Mouse (Mus musculus) gastrocnemius, postnatal 4 days (tissue): Measurements from ENCODE around the gene Nipsnap2. TPM values are rescaled to one million over a fixed set of nuclear protein-coding genes. Genes with fewer than 3 reads are reported as not detected.
"Not testable (repeated sequence)": the region's sequence is repeated elsewhere in the genome, so short reads cannot be mapped to it uniquely, and the experiment has no call there.

Experiments
- DNase-seq, 2 experiments: peaks; one replicate each; pipeline ENCODE4 v3.0.0; 2021 to 2022; ENCODE audit warnings: low spot score in 2 of 2, mixed read lengths in 2 of 2
- long read RNA-seq, 2 experiments: library from polyadenylated mRNA; stranded (forward); transcript quantifications; one replicate each; pipeline ENCODE4 v2.0.0; 2021
- total RNA-seq, 2 experiments: library from RNA; stranded (reverse); gene quantifications; 2 replicates each; pipeline ENCODE4 v1.2.3; 2021

The Nipsnap2 gene
- 100 to 1,000 TPM; 348 to 363 TPM for total RNA-seq
- long read RNA-seq, experiment 1, transcript Nipsnap2-204 (3 exons, 871 nt): minor isoform, 6 of 860 reads
- long read RNA-seq, experiment 1, transcript Nipsnap2-201 (10 exons, 2,112 nt): major isoform, 806 of 860 reads
- long read RNA-seq, experiment 1, partial matches to known transcripts: 19 of 860 reads
- long read RNA-seq, experiment 1, other reads (novel, unspliced or antisense): 25 of 860 reads
- long read RNA-seq, experiment 2, transcript Nipsnap2-201 (10 exons, 2,112 nt): major isoform, 859 of 919 reads
- long read RNA-seq, experiment 2, transcript Nipsnap2-204 (3 exons, 871 nt): minor isoform, 6 of 919 reads
- long read RNA-seq, experiment 2, transcript Nipsnap2-205 (11 exons, 1,600 nt): minor isoform, 10 of 919 reads
- long read RNA-seq, experiment 2, partial matches to known transcripts: 13 of 919 reads
- long read RNA-seq, experiment 2, other reads (novel, unspliced or antisense): 31 of 919 reads

DNA sequence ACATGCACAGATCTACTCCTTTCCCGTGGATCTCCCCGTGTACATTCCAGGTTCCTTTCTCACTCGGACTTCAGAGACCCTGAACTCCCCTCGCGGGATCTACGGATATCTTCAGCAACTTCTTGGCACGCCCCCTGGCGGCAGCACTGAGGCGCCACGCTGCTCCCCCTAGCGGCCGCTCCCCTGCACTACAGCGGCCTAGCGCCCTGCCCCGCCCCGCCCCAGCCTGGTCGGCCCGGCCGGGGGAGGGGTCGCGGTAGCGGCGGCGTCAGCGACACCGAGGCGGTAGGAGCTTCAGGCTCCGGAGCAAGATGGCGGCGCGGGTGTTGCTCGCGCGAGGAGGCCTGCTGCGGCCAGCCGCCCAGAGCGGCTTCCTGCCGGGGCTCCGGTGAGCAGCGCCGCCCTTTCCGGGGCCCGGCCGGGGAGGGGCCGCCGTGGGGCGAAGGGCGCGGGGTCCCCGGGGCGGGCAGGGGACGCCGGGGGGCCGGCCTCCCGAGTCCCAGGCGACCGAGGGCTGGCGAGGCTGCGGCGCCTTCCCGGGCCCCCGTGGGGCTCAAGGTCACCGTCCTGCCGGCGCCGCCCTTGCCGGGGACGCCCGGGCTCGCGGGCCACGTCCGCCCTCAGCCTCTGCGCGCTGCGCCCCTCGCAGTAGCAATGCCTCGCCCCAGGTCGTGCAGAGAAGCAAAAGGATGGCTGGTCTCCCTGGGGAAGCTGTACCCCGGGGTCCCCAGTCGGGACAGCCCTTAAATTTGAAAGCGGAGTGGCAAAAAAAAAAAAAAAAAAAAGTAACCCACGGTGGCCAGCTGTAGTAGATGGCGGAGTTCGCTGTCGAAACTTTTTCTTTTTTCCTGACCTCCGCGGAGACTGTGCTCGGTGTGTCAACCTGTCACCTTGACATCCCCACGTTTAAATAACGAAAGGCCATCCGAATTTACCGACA lies at the start of gene Nipsnap2:
Gene Nipsnap2, plus strand, starts transcription at position 230 of the 940 bp plus-strand sequence.
- DNase-seq: peak; percentile 88 to 90

DNA sequence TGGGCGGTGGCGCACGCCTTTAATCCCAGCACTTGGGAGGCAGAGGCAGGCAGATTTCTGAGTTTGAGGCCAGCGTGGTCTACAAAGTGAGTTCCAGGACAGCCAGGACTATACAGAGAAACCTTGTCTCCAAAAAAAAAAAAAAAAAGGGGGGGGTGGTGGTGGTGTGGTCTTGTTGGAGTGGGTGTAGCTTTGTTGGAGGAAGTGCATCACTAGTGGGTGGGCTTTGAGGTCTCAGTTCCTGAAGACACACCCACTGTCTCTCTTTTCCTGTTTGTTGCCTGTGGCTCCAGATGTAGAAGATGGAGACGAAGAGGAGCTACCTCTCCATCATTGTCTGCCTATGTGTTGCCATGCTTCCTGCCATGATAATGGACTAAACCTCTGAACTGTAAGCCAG lies 39.7 kb upstream of the Nipsnap2 start:
- not testable (repeated sequence) for DNase-seq

DNA sequence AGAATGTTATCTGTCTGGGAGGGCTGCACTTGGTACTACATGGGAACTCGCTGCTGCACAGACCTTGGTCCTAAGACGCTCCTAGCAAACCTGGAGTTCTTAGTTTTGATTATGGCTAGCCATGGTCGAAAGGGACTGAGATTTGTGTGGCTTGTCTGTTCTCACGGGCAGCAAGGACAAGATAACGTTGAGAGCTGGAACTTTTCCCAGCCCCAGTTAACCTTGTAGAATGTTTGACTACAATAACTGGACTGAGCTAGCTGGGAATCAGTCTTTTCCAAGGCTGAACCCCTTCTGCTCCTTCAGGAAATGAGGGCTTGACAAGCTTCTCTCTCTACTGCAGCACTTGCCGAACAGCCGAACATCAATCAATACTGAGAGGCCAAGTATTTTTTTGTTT lies 37.2 kb upstream of the Nipsnap2 start:
- DNase-seq: no peak

DNA sequence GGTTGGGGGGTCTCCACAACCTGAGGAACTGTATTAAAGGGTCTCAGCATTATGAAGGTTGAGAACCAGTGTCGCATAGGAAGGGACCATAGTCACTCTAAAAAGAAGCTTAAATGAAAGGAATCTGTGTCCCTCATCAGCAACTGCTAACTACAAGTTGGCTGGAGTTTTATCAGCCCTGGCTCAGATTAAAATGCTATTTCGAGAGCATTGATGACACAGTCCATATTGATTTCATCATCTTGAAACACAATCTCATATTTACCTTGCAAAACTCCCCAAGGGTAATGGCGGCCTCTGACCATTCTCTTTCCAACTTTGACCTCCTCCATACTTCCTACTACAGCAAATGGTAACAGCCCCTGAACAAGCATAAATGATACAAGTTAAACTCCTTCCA lies 34.3 kb upstream of the Nipsnap2 start:
- DNase-seq: no peak

DNA sequence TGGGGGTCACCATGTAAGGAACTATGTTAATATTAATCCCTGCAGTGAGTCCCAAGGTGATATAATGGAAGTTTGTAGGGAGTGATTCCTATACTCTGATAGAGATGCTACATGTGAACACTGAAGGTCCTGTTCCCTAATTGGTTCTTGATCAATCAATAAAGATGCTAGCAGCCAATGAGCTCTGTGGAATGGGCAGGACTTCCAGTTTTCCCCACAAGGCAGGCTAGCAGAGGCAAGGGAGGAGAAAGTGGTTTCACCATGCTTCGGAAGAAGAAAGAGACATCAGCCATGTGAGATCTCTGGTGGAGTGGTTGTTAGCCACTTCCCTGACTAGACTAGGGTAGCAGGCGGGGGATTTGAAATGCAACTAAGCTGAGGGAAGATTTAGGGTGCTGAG lies 24.4 kb upstream of the Nipsnap2 start:
- no peak for DNase-seq

DNA sequence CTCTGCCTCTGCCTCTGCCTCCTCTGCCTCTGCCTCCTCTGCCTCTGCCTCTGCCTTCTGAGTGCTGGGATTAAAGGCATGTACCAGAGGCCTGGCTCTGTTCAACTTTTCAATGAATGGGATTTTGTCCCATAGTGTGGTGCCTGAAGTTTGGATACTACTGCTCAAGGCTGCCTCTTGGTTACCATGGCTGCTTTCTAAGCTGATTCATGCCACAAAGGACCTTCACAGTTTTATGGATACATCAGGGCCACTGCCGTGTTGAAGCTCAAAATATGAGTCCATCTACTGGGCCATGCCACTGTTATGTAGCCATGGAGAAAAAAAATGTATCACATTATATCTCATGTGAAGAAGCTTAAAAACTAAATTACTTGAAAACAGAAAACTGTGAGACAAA lies 23.2 kb upstream of the Nipsnap2 start:
- DNase-seq: no peak

DNA sequence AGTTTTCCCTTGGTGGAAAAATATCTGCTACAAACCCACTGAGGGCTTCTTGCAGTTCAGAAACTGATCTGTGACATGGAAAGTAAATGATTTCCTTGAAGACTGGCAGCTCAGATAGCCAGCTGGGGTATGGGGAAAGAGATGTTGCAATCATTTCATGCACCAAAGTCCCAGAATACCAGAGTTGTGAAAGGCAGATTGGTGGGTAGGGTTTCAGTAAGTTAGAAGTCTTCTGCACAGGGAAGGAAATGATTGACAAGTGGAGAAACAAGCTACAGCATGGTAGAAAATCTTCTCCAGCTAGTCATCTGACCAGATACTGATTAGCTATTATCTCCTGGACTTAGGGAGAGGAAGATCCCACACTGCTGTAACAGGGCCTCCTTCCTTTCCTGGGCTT lies 21.5 kb upstream of the Nipsnap2 start:
- DNase-seq: no peak

DNA sequence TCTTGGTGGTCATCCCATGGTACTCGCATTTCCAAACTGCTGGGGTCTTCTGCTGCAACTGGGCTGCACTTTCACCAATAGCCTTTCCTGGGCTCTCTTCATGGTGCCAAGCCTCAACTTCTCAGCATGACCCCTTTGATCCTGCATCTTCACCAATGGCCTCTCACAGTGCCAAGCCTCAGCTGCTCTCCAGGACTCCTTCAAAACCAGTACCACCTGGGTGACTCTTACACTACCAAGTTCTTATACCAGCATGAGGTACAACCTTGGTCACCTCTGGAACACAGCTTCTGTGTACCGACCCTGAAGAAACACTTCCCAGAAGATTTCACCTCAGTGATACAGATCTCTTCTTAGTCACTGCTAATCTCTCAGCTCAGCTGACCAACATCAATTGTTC lies 16.5 kb upstream of the Nipsnap2 start, which contains the start of gene Sept14:
Gene Sept14, minus strand, starts transcription at position 101 of the 400 bp plus-strand sequence.
- DNase-seq: no peak

DNA sequence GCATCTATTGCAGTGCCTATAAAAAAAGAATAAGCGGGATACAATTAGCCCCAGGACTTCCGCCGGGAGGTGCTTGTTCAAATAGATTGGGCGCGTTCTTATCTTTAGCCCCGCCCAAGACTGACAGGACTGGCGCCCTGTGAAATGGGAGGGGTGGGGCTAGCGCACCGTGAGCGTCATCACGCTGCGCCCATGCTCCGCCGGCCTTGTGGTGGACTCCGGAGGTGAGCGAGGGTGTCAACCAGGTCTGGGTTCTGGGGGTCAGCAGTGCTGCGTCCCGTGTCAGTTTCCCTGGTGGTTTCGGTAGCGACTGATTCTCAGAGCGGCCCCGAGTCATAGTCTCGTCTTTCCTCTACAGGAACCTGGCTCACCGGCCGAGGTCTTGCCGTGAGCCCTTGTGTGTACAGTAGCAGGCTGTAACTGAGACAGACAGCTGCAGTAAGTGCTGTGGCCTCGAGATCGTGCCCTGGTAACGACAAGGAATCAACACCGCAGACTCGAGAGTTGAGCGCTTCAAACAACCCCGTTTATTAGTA lies 9.5 kb upstream of the Nipsnap2 start, which contains the start of gene Mrps17:
Gene Mrps17, plus strand, starts transcription at position 172 of the 536 bp plus-strand sequence.
- DNase-seq: peak; percentile 85 to 90

DNA sequence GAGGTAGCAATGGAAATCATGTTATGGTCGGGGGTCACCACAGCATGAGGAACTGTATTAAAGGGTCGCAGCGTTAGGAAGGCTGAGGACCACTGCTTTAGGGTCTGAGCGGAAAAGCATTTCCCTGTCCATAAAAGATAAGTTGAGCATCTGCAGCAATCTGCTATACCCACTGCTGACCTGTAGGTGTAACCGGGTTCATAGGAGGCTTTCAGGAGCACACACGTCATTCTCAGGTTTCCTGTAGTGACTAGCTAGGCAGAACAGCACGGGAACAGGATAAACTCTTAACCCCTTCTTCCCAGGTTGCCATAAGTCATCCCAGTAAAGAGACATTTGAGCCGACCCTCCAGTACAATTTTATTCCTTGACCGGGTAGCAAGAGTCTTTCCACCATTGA lies 7.8 kb upstream of the Nipsnap2 start:
- DNase-seq: no peak

DNA sequence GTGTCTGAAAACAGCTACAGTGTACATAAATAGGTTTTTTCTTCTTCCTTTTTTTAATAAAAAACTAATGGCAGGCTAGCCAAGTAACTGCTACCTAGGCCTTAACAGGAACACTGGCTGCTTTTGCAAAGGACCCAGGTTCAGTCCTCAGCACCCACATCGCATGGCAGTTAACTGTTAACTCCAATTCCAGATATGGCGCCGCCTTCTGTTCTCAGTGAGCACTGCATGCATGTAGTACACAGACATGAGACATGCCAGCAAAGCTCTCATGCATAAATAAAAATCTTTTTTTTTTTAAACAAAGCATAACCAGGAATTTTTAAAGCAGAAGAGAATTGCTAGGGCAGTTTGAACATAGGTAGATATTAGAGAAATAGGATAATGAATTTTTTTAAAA lies 4.7 kb upstream of the Nipsnap2 start:
- DNase-seq: no peak

DNA sequence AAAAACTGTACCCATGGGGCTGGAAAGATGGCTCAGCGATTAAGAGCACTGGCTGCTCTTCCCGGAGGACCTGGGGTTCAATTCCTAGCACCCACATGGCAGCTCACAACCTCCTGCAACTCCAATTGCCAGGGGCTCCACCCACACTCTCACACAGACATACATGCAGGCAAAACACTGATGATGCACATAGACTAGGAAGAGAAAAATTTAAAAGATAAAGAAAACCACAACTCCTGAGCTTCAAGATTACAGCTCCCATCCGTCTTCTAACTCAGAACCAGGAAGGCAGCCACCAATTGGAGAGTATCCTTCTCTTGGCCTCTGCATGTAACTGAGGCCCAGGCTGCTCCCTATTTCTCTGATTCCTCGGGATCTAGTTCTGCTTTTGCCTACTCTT lies 595 bp upstream of the Nipsnap2 start:
- no peak for DNase-seq

DNA sequence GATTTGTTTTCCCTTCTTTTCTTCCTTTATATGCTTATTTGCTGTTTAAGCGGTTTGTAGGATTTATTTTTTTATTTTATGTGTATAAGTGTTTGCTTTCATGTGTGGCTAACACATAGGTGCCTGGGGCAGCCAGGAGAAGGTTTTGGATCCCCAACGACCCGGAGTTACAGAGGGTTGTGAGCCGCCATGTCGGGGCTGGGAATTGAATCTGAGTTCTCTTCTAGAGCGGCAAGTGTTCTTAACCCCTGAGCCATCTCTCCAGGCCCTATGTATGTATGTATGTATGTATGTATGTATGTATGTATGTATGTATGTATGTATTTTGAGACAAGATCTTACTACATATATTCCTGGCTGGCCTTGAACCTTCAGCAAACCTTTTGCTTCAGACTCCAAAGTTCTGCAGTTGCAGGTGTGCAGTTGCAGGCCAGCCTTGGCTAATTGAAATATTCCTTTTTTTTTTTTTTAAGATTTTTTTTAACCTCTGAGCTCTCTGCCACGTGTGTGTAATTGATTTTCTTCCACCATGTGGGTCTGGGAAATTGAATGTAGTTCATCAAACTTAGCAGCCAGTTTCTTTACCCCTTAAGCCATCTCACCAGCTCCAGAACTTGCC lies 1.0 kb downstream of the Nipsnap2 start:
- peak in 1 of 2 experiments; percentile 17 for DNase-seq

DNA sequence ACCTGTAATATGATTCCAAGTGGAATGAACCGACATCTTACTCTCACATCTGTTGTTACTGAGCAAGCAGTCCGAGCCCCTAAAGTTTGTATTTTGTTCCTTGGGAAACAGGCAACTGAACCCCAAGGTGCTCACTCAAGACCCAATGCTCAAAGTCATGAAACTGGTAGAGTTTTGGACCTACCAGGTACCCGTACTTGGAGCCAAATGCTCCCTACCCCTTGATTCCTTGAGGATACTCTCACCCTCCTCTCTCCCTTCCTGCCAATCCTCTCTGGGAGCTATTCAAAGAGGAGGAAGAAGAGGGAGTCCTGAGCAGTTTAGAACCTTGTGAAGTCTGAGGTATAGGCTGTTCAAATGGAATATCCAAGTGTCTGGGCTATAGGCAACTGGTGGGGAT lies 1.9 kb downstream of the Nipsnap2 start:
- no peak for DNase-seq

DNA sequence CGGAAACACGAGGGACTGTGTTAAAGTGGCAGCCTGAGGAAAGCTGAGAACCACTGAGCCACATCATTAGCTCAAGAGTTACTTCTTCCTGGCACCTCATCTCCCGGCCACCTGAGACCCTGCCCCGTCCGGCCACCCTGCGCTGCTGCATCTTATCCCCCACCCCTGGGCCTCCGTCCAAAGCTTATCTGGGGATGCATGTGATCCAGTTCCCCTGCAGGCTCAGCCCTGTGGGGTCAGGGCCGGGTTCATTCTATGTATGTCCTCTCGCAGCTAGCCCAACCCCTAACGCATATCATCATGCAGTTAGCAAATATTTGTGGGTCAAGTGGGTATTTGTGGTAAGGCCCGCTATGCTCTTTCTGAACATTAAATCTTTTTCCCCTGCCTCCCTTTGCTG lies 4.4 kb downstream of the Nipsnap2 start:
- peak in 1 of 2 experiments; percentile 26 for DNase-seq

DNA sequence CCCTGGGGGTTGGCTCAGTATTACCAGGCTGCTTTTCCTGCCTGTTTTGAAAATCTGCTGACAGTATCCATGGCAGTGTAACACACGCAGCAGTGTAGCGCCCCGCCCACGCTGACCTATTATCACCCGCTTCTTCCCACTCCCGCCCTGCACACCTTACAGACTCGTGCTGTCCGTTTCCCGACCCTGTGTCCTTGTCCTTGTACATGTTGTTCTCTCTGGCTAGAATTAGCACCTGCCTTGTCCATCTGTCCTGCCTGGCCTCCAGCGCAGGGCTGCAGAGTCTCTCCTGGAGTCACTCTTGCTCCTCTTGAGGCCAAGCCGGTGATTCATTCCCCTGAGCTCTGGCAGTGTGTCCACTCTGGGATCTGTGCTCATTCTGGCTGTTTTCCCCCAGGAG lies 5.5 kb downstream of the Nipsnap2 start:
- peak in 1 of 2 experiments; percentile 13 for DNase-seq

DNA sequence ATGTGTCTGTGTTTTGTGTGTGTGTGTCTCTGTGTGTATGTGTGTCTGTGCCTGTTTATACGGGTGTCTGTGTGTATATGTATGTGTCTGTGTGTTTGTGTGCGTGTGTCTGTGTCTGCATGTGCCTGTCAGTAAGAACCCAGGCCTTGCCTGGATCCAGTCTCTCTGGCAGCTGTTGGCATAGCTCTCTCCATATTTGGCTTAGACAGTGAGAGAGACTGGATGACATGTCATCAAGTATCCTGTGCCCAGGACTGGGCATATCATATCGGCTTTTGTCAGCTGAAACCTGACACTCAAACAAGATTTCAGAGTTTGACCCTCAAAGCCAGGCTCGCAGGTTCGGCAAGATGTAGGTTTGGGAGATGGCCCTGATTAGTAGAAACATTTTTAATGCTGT lies 6.2 kb downstream of the Nipsnap2 start:
- DNase-seq: peak in 1 of 2 experiments; percentile 13

DNA sequence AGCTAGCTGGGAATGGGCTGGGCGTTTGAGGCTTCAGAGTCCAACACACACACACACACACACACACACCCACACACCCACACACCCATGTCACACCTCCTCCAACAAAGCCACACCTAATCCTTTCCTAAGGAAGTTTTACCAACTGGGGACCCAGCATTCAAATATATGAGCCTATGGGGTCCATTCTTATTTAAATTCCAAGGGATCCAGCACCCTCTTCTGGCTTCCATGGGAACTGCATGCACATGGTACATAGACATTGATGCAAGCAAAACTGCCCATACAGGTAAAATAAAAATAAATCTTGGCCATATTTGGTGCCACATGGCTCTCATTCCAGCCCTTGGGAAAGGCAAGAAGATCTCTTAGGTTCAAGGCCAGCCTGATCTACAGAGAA lies 16.1 kb downstream of the Nipsnap2 start:
- DNase-seq: no peak

DNA sequence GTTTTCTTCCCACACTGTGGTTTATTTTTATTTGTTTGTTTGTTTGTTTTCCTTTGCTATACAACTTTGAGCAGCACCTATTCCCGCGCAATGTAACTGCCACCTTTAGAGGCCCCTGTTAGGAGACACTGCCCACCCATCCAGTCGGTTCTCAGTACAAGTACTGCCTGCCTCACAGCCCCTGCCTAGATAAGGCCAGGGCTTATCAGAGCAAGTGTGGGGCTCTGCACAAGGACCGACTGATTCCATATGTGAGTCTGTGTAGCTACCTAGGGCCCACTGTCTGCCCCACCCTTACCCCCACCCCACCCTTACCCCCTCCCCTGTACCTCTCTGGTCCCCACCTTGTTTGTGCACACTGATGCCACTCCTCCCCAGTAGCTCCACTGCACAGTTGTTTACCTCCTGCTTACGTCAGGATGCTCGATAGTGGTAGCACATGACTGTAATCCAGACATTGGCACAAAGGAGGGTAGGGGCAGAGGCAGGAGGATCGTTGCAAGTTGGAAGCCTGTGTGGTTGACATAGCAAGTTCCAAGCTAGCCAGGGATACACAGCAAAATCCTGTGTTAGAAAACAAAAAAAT lies 18.1 kb downstream of the Nipsnap2 start:
- DNase-seq: no peak

DNA sequence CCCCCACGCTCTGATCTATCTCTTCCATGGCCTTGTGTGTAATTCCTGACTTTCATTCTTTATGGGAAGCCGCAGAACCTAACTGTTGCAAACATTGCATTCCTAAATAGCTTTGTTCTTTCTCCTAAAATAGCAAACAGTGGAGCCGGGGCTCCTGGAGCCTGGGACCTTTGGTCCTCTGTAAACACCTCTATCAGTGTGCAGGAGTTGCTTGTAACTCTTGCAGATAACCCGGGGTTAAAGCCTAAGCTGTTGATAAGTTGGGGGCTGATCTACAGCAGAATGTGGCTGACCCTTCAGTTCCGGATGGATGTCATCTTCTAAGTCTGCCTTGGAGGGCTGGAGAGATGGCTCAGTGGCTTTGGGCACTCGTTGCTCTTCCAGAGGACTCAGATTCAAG lies 19.2 kb downstream of the Nipsnap2 start:
- no peak for DNase-seq

DNA sequence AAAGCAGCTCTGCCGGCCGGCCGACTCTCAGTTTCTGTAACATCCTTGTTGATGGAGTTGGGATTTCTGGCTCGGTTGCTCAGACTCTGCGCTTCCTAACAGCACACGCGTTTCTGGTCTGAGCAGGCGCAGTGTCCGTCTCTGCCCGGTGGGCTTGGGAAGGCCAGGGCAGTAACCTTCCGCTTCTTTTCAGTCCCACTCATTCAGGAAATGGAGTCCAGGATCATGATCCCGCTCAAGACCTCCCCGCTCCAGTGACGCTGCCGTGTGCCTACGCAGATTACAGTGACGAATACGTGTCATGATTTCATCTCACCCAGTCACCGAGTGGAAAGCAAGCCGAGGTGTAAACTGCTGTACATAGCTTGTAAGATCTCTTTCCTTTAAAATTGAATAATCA lies 32.0 kb downstream of the Nipsnap2 start:
- DNase-seq: no peak
